Mouse (Mus musculus) liver, embryonic 12.5 days (tissue): ENCODE measurements around the gene Afg1l. TPM values are rescaled to one million over a fixed set of nuclear protein-coding genes. Genes with fewer than 3 reads are reported as not detected.

Experiments used
- ATAC-seq: fragments of 200-750 bp; cut with Nextera tagmentation; 2 replicates; pipeline ENCODE4 v1.8.0; 2017; ENCODE audit warnings: moderate number of reproducible peaks, mild to moderate bottlenecking, moderate library complexity
- H3K27ac ChIP-seq: fragments of 300-500 bp; sonication (generic); 2 replicates; pipeline ENCODE4 v1.5.1; 2016; ENCODE audit warnings: mild to moderate bottlenecking
- H3K27me3 ChIP-seq: fragments of 300-500 bp; sonication (generic); replicated peaks from 2 replicates; pipeline ENCODE4 v1.6.1; 2016; ENCODE audit warnings: mild to moderate bottlenecking, moderate library complexity
- H3K36me3 ChIP-seq: fragments of 300-500 bp; sonication (generic); 2 replicates; pipeline ENCODE4 v1.6.1; 2016; ENCODE audit warnings: mild to moderate bottlenecking, moderate library complexity
- H3K4me1 ChIP-seq: fragments of 300-500 bp; sonication (generic); 2 replicates; pipeline ENCODE4 v1.6.1; 2016
- H3K4me2 ChIP-seq: fragments of 300-500 bp; sonication (generic); 2 replicates; pipeline ENCODE4 v1.6.1; 2016; ENCODE audit warnings: mild to moderate bottlenecking, moderate library complexity
- H3K4me3 ChIP-seq: fragments of 300-500 bp; sonication (generic); 2 replicates; pipeline ENCODE4 v1.5.1; 2016; ENCODE audit warnings: mild to moderate bottlenecking, moderate library complexity
- H3K9ac ChIP-seq: fragments of 300-500 bp; sonication (generic); 2 replicates; pipeline ENCODE4 v1.6.1; 2016; ENCODE audit warnings: mild to moderate bottlenecking, moderate library complexity
- H3K9me3 ChIP-seq: fragments of 300-500 bp; sonication (generic); replicated peaks from 2 replicates; pipeline ENCODE4 v1.6.1; 2016; ENCODE audit warnings: mild to moderate bottlenecking, moderate library complexity
- WGBS: fragments of 180-500 bp; shearing (Covaris S2); methylation state at CpG from one replicate; pipeline ENCODE4 v1.1.7; 2016; ENCODE audit not compliant: insufficient replicate concordance; 5-methylcytosine and 5-hydroxymethylcytosine counted together
- polyA plus RNA-seq: library from polyadenylated mRNA; unstranded; fragments of >200 nt; fragmentation: Nextera tagmentation; extraction: Ambion mirVana; gene quantifications from 2 replicates; pipeline ENCODE4 v1.2.1, GENCODE M21; 2016

The Afg1l gene
- polyA plus RNA-seq, 1 experiment from 2014 or later, result 3.2 TPM

GRCm38 (mm10) chr10:42464805-42465204, 13.6 kb downstream of the Afg1l start:
- ATAC-seq, result no peak
- Histone ChIP-seq H3K9ac (no peak overlapping the region), H3K4me3 (no peak overlapping the region), H3K4me2 (no peak overlapping the region), H3K9me3 (no peaks in the 10 kb centered on the region), H3K27ac (no peak overlapping the region), H3K36me3 (peaks cover 3% of the 10 kb centered on the region), H3K27me3 (no peaks in the 10 kb centered on the region), H3K4me1 (peaks cover 23% of the 10 kb centered on the region)
- 60% methylated on average over 14 of the region's 14 CpGs for WGBS

- ATAC-seq, result no peak
- Histone ChIP-seq H3K36me3 (peaks cover 7% of the 10 kb centered on the region), H3K9me3 (no peaks in the 10 kb centered on the region), H3K4me2 (no peak overlapping the region), H3K27me3 (no peaks in the 10 kb centered on the region), H3K4me1 (peaks cover 23% of the 10 kb centered on the region), H3K27ac (no peak overlapping the region), H3K4me3 (no peak overlapping the region), H3K9ac (no peak overlapping the region)
- 39% methylated on average over 5 of the region's 5 CpGs for whole genome bisulfite sequencing
These were observed 14.1 kb downstream of the Afg1l start for GRCm38 (mm10) chr10:42464224-42464623.

- no peak for ATAC-seq
- 57% methylated on average over 9 of the region's 9 CpGs for WGBS
- Histone ChIP-seq H3K9ac (no peak overlapping the region), H3K27ac (0 out of 2 replicates have a peak overlapping the region, but pooled peaks have one; percentile 23), H3K4me3 (no peak overlapping the region), H3K4me1 (peaks cover 5% of the 10 kb centered on the region; the same call in 1 of the 2 replicates), H3K27me3 (no peaks in the 10 kb centered on the region), H3K9me3 (no peaks in the 10 kb centered on the region), H3K4me2 (no peak overlapping the region), H3K36me3 (peaks cover 18% of the 10 kb centered on the region)
These were observed 20.7 kb downstream of the Afg1l start for GRCm38 (mm10) chr10:42457557-42458191.

GRCm38 (mm10) chr10:42455981-42456380, 22.4 kb downstream of the Afg1l start:
- 71% methylated on average over 5 of the region's 5 CpGs for WGBS
- ATAC-seq, result no peak
- Histone ChIP-seq H3K36me3 (peaks cover 18% of the 10 kb centered on the region), H3K27me3 (no peaks in the 10 kb centered on the region), H3K9ac (no peak overlapping the region), H3K27ac (no peak overlapping the region), H3K4me1 (peaks cover 5% of the 10 kb centered on the region; the same call in 1 of the 2 replicates), H3K4me2 (no peak overlapping the region), H3K9me3 (no peaks in the 10 kb centered on the region), H3K4me3 (no peak overlapping the region)

- no peak overlapping the region for H3K4me2 ChIP-seq
- no peak overlapping the region for H3K9ac ChIP-seq
- no peaks in the 10 kb centered on the region for H3K27me3 ChIP-seq
- H3K36me3 ChIP-seq, result peaks cover 14% of the 10 kb centered on the region
- H3K27ac ChIP-seq, result no peak overlapping the region
- peaks cover 5% of the 10 kb centered on the region; the same call in 1 of the 2 replicates for H3K4me1 ChIP-seq
- no peak for ATAC-seq
- no peaks in the 10 kb centered on the region for H3K9me3 ChIP-seq
- WGBS, result 81% methylated on average over 6 of the region's 6 CpGs
- no peak overlapping the region for H3K4me3 ChIP-seq
These were observed 23.7 kb downstream of the Afg1l start for GRCm38 (mm10) chr10:42454690-42455089.

- H3K4me3 ChIP-seq, result no peak overlapping the region
- peaks cover 10% of the 10 kb centered on the region for H3K36me3 ChIP-seq
- H3K9ac ChIP-seq, result no peak overlapping the region
- no peak for ATAC-seq
- no peak overlapping the region for H3K27ac ChIP-seq
- peaks cover 5% of the 10 kb centered on the region; the same call in 1 of the 2 replicates for H3K4me1 ChIP-seq
- WGBS, result 77% methylated on average over 11 of the region's 11 CpGs
- no peaks in the 10 kb centered on the region for H3K27me3 ChIP-seq
- no peak overlapping the region for H3K4me2 ChIP-seq
- no peaks in the 10 kb centered on the region for H3K9me3 ChIP-seq
These were observed 24.1 kb downstream of the Afg1l start for GRCm38 (mm10) chr10:42454266-42454665.

- no peaks in the 10 kb centered on the region for H3K9me3 ChIP-seq
- 63% methylated on average over 3 of the region's 4 CpGs for WGBS
These were observed 28.7 kb downstream of the Afg1l start for GRCm38 (mm10) chr10:42449672-42450071.

GRCm38 (mm10) chr10:42448371-42448770, 30.0 kb downstream of the Afg1l start:
- ATAC-seq, result no peak
- no peaks in the 10 kb centered on the region for H3K27me3 ChIP-seq
- no peaks in the 10 kb centered on the region for H3K4me1 ChIP-seq
- H3K9ac ChIP-seq, result no peak overlapping the region
- no peak overlapping the region for H3K4me2 ChIP-seq
- no peak overlapping the region for H3K27ac ChIP-seq
- 78% methylated on average over 7 of the region's 7 CpGs for WGBS
- H3K36me3 ChIP-seq, result peaks cover 4% of the 10 kb centered on the region
- H3K4me3 ChIP-seq, result no peak overlapping the region
- no peaks in the 10 kb centered on the region for H3K9me3 ChIP-seq

More at GRCm38 (mm10) chr10:42449672-42450071, 28.7 kb downstream of the Afg1l start:
- no peaks in the 10 kb centered on the region for H3K27me3 ChIP-seq
- no peak for ATAC-seq
- no peak overlapping the region for H3K4me3 ChIP-seq
- no peak overlapping the region for H3K27ac ChIP-seq
- no peaks in the 10 kb centered on the region for H3K4me1 ChIP-seq
- H3K36me3 ChIP-seq, result peaks cover 10% of the 10 kb centered on the region
- no peak overlapping the region for H3K4me2 ChIP-seq
- H3K9ac ChIP-seq, result no peak overlapping the region

GRCm38 (mm10) chr10:42446145-42446544, 32.2 kb downstream of the Afg1l start:
- Histone ChIP-seq H3K9me3 (no peaks in the 10 kb centered on the region), H3K27me3 (no peaks in the 10 kb centered on the region), H3K4me3 (no peak overlapping the region), H3K4me1 (no peaks in the 10 kb centered on the region), H3K36me3 (no peaks in the 10 kb centered on the region), H3K4me2 (no peak overlapping the region), H3K9ac (no peak overlapping the region), H3K27ac (no peak overlapping the region)
- ATAC-seq, result no peak
- WGBS, result 55% methylated on average over 9 of the region's 9 CpGs

GRCm38 (mm10) chr10:42436842-42437805, 41.2 kb downstream of the Afg1l start:
- H3K27ac ChIP-seq, result no peak overlapping the region
- no peak overlapping the region for H3K9ac ChIP-seq
- peaks cover 6% of the 10 kb centered on the region; the same call in 1 of the 2 replicates for H3K9me3 ChIP-seq
- H3K4me1 ChIP-seq, result no peaks in the 10 kb centered on the region
- no peak for ATAC-seq
- H3K4me2 ChIP-seq, result no peak overlapping the region
- H3K4me3 ChIP-seq, result no peak overlapping the region
- H3K27me3 ChIP-seq, result no peaks in the 10 kb centered on the region
- 68% methylated on average over 5 of the region's 5 CpGs for WGBS
- peaks cover 13% of the 10 kb centered on the region for H3K36me3 ChIP-seq

- Histone ChIP-seq H3K27ac (no peak overlapping the region), H3K4me3 (no peak overlapping the region), H3K4me1 (no peaks in the 10 kb centered on the region), H3K36me3 (0 out of 2 replicates have a peak, but pooled peaks cover 3% of the 10 kb centered on the region), H3K9me3 (no peaks in the 10 kb centered on the region), H3K4me2 (no peak overlapping the region), H3K27me3 (no peaks in the 10 kb centered on the region), H3K9ac (no peak overlapping the region)
- whole genome bisulfite sequencing, result 71% methylated on average over 10 of the region's 10 CpGs
- ATAC-seq, result no peak
These were observed 60.7 kb downstream of the Afg1l start for GRCm38 (mm10) chr10:42417530-42418174.
